Mouse (Mus musculus): ENCODE data around the gene AC161166.1. TPM values are rescaled to one million over a fixed set of nuclear protein-coding genes. Genes with fewer than 3 reads are reported as not detected.
A peak's percentile ranks its signal among the peaks of the same experiment; 100 is the strongest.

Gene AC161166.1
- polyA plus RNA-seq, 1 experiment from 2014 or later: 0.20 TPM

- Histone ChIP-seq H3K4me2 (ENCODE audit: low read length) (no peak overlapping the region), H3K36me3 (ENCODE audit: control insufficient read depth, insufficient read depth, low read length) (peaks cover 19% of the 10 kb centered on the region)
- 96% methylated on average over 4 of the region's 4 CpGs for WGBS
Observed at GRCm38 (mm10) chr7:24539686-24540085, 27.4 kb upstream of the AC161166.1 start.

GRCm38 (mm10) chr7:24538701-24539100 is 26.4 kb upstream of the AC161166.1 start:
- no peak for DNase-seq (ENCODE audit: low spot score)
- H3K4me3 ChIP-seq (ENCODE audit: low read depth, low read length): no peak overlapping the region
- peaks cover 29% of the 10 kb centered on the region for H3K36me3 ChIP-seq (ENCODE audit: control insufficient read depth, insufficient read depth, low read length)
- no peak overlapping the region for H3K4me2 ChIP-seq (ENCODE audit: low read length)
- no peak overlapping the region for H3K9ac ChIP-seq (ENCODE audit: low read length)
- 73% methylated on average over 5 of the region's 5 CpGs for WGBS
- H3K4me1 ChIP-seq (ENCODE audit: control insufficient read depth, insufficient read depth, low read length): peaks cover 5% of the 10 kb centered on the region
- no peaks in the 10 kb centered on the region for H3K27me3 ChIP-seq (replicated peaks; ENCODE audit: control insufficient read depth, insufficient read depth, low read length)
- H3K9me3 ChIP-seq (replicated peaks; ENCODE audit: control insufficient read depth, low read length): no peaks in the 10 kb centered on the region
- H3K27ac ChIP-seq (ENCODE audit: low read depth, low read length): no peak overlapping the region
- no peak for ATAC-seq

More at GRCm38 (mm10) chr7:24539686-24540085, 27.4 kb upstream of the AC161166.1 start:
- DNase-seq (ENCODE audit: low spot score) (no peak), ATAC-seq (no peak)
- H3K27me3 ChIP-seq (replicated peaks; ENCODE audit: control insufficient read depth, insufficient read depth, low read length): no peaks in the 10 kb centered on the region
- H3K9ac ChIP-seq (ENCODE audit: low read length): no peak overlapping the region
- H3K4me3 ChIP-seq (ENCODE audit: low read depth, low read length): no peak overlapping the region
- H3K9me3 ChIP-seq (replicated peaks; ENCODE audit: control insufficient read depth, low read length): no peaks in the 10 kb centered on the region
- no peak overlapping the region for H3K27ac ChIP-seq (ENCODE audit: low read depth, low read length)
- H3K4me1 ChIP-seq (ENCODE audit: control insufficient read depth, insufficient read depth, low read length): no peaks in the 10 kb centered on the region

- ATAC-seq (no peak), DNase-seq (ENCODE audit: low spot score) (no peak)
- H3K27ac ChIP-seq (ENCODE audit: low read depth, low read length): no peak overlapping the region
- H3K4me3 ChIP-seq (ENCODE audit: low read depth, low read length): no peak overlapping the region
- 0 out of 2 replicates have a peak overlapping the region, but pooled peaks have one; percentile 10 for H3K9ac ChIP-seq (ENCODE audit: low read length)
- no peak overlapping the region for H3K4me2 ChIP-seq (ENCODE audit: low read length)
- H3K36me3 ChIP-seq (ENCODE audit: control insufficient read depth, insufficient read depth, low read length): peaks cover 34% of the 10 kb centered on the region
- no peaks in the 10 kb centered on the region for H3K27me3 ChIP-seq (replicated peaks; ENCODE audit: control insufficient read depth, insufficient read depth, low read length)
- no peaks in the 10 kb centered on the region for H3K9me3 ChIP-seq (replicated peaks; ENCODE audit: control insufficient read depth, low read length)
- WGBS: 49% methylated on average over 5 of the region's 5 CpGs
- H3K4me1 ChIP-seq (ENCODE audit: control insufficient read depth, insufficient read depth, low read length): peaks cover 5% of the 10 kb centered on the region
Observed at GRCm38 (mm10) chr7:24538154-24538553, 25.9 kb upstream of the AC161166.1 start.

GRCm38 (mm10) chr7:24537591-24537990 is 25.3 kb upstream of the AC161166.1 start:
- 81% methylated on average over 5 of the region's 5 CpGs for WGBS
- Histone ChIP-seq H3K4me3 (ENCODE audit: low read depth, low read length) (no peak overlapping the region), H3K4me2 (ENCODE audit: low read length) (no peak overlapping the region), H3K27ac (ENCODE audit: low read depth, low read length) (no peak overlapping the region), H3K9ac (ENCODE audit: low read length) (no peak overlapping the region), H3K9me3 (replicated peaks; ENCODE audit: control insufficient read depth, low read length) (no peaks in the 10 kb centered on the region), H3K4me1 (ENCODE audit: control insufficient read depth, insufficient read depth, low read length) (peaks cover 6% of the 10 kb centered on the region), H3K27me3 (replicated peaks; ENCODE audit: control insufficient read depth, insufficient read depth, low read length) (no peaks in the 10 kb centered on the region), H3K36me3 (ENCODE audit: control insufficient read depth, insufficient read depth, low read length) (peaks cover 38% of the 10 kb centered on the region)
- DNase-seq (ENCODE audit: low spot score) (no peak), ATAC-seq (no peak)

GRCm38 (mm10) chr7:24537081-24537480 is 24.8 kb upstream of the AC161166.1 start:
- H3K36me3 ChIP-seq (ENCODE audit: control insufficient read depth, insufficient read depth, low read length): peaks cover 38% of the 10 kb centered on the region
- no peaks in the 10 kb centered on the region for H3K9me3 ChIP-seq (replicated peaks; ENCODE audit: control insufficient read depth, low read length)
- no peak overlapping the region for H3K27ac ChIP-seq (ENCODE audit: low read depth, low read length)
- 80% methylated on average over 4 of the region's 4 CpGs for WGBS
- H3K4me2 ChIP-seq (ENCODE audit: low read length): no peak overlapping the region
- H3K27me3 ChIP-seq (replicated peaks; ENCODE audit: control insufficient read depth, insufficient read depth, low read length): no peaks in the 10 kb centered on the region
- H3K4me3 ChIP-seq (ENCODE audit: low read depth, low read length): no peak overlapping the region
- DNase-seq (ENCODE audit: low spot score): no peak
- ATAC-seq: no peak
- H3K4me1 ChIP-seq (ENCODE audit: control insufficient read depth, insufficient read depth, low read length): peaks cover 11% of the 10 kb centered on the region
- H3K9ac ChIP-seq (ENCODE audit: low read length): no peak overlapping the region

GRCm38 (mm10) chr7:24534301-24534700 is 22.0 kb upstream of the AC161166.1 start:
- H3K27me3 ChIP-seq (replicated peaks; ENCODE audit: control insufficient read depth, insufficient read depth, low read length): no peaks in the 10 kb centered on the region
- WGBS: 32% methylated on average over 19 of the region's 19 CpGs
- peaks cover 18% of the 10 kb centered on the region for H3K4me1 ChIP-seq (ENCODE audit: control insufficient read depth, insufficient read depth, low read length)
- no peak overlapping the region for H3K27ac ChIP-seq (ENCODE audit: low read depth, low read length)
- H3K4me2 ChIP-seq (ENCODE audit: low read length): peak overlapping the region; percentile 28; the same call in 1 of the 2 replicates
- no peak overlapping the region for H3K4me3 ChIP-seq (ENCODE audit: low read depth, low read length)
- DNase-seq (ENCODE audit: low spot score) (no peak), ATAC-seq (no peak)
- no peak overlapping the region; the same call in 1 of the 2 replicates for H3K9ac ChIP-seq (ENCODE audit: low read length)
- H3K9me3 ChIP-seq (replicated peaks; ENCODE audit: control insufficient read depth, low read length): no peaks in the 10 kb centered on the region
- H3K36me3 ChIP-seq (ENCODE audit: control insufficient read depth, insufficient read depth, low read length): peaks cover 38% of the 10 kb centered on the region

- Histone ChIP-seq H3K27me3 (replicated peaks; ENCODE audit: control insufficient read depth, insufficient read depth, low read length) (no peaks in the 10 kb centered on the region), H3K4me2 (ENCODE audit: low read length) (peak overlapping the region; percentile 28; the same call in 1 of the 2 replicates), H3K9me3 (replicated peaks; ENCODE audit: control insufficient read depth, low read length) (no peaks in the 10 kb centered on the region), H3K36me3 (ENCODE audit: control insufficient read depth, insufficient read depth, low read length) (peaks cover 38% of the 10 kb centered on the region), H3K9ac (ENCODE audit: low read length) (peak overlapping the region; percentile 32; the same call in 1 of the 2 replicates), H3K4me3 (ENCODE audit: low read depth, low read length) (peak overlapping the region; percentile 10; the same call in 1 of the 2 replicates), H3K27ac (ENCODE audit: low read depth, low read length) (no peak overlapping the region), H3K4me1 (ENCODE audit: control insufficient read depth, insufficient read depth, low read length) (peaks cover 18% of the 10 kb centered on the region)
- no peak for ATAC-seq
- DNase-seq (ENCODE audit: low spot score): no peak
- 21% methylated on average over 42 of the region's 42 CpGs for WGBS
Observed at GRCm38 (mm10) chr7:24533806-24534205, 21.6 kb upstream of the AC161166.1 start.

GRCm38 (mm10) chr7:24533031-24533571 is 20.8 kb upstream of the AC161166.1 start:
- Histone ChIP-seq H3K4me2 (ENCODE audit: low read length) (no peak overlapping the region), H3K9ac (ENCODE audit: low read length) (peak overlapping the region; percentile 32; the same call in 1 of the 2 replicates), H3K27me3 (replicated peaks; ENCODE audit: control insufficient read depth, insufficient read depth, low read length) (no peaks in the 10 kb centered on the region), H3K27ac (ENCODE audit: low read depth, low read length) (no peak overlapping the region), H3K4me1 (ENCODE audit: control insufficient read depth, insufficient read depth, low read length) (peaks cover 18% of the 10 kb centered on the region), H3K36me3 (ENCODE audit: control insufficient read depth, insufficient read depth, low read length) (peaks cover 38% of the 10 kb centered on the region), H3K9me3 (replicated peaks; ENCODE audit: control insufficient read depth, low read length) (no peaks in the 10 kb centered on the region), H3K4me3 (ENCODE audit: low read depth, low read length) (no peak overlapping the region)
- no peak for ATAC-seq
- DNase-seq (ENCODE audit: low spot score): no peak
- WGBS: 65% methylated on average over 28 of the region's 28 CpGs

GRCm38 (mm10) chr7:24531211-24531971 is 19.1 kb upstream of the AC161166.1 start:
- DNase-seq (ENCODE audit: low spot score): peak; percentile 84
- H3K4me2 ChIP-seq (ENCODE audit: low read length): peak overlapping the region; percentile 92
- peaks cover 36% of the 10 kb centered on the region for H3K36me3 ChIP-seq (ENCODE audit: control insufficient read depth, insufficient read depth, low read length)
- ATAC-seq: peak; percentile 65
- WGBS: under 1% methylated on average over 43 of the region's 43 CpGs
- peak overlapping the region; percentile 90 for H3K27ac ChIP-seq (ENCODE audit: low read depth, low read length)
- no peaks in the 10 kb centered on the region for H3K27me3 ChIP-seq (replicated peaks; ENCODE audit: control insufficient read depth, insufficient read depth, low read length)
- H3K9me3 ChIP-seq (replicated peaks; ENCODE audit: control insufficient read depth, low read length): no peaks in the 10 kb centered on the region
- peaks cover 18% of the 10 kb centered on the region for H3K4me1 ChIP-seq (ENCODE audit: control insufficient read depth, insufficient read depth, low read length)
- peak overlapping the region; percentile 96 for H3K9ac ChIP-seq (ENCODE audit: low read length)
- H3K4me3 ChIP-seq (ENCODE audit: low read depth, low read length): peak overlapping the region; percentile 75
